Mouse (Mus musculus) G1E (cell line): ENCODE measurements around the gene Rnf144a.

ENCODE experiments used
- CTCF ChIP-seq: IDR thresholded peaks from 2 replicates; pipeline ENCODE4 v1.5.1; 2012; ENCODE audit warnings: low read depth, low read length, inconsistent platforms, mixed read lengths
- GATA1 ChIP-seq: IDR thresholded peaks from 2 replicates; pipeline ENCODE4 v1.6.1; 2012; ENCODE audit warnings: borderline replicate concordance, low read length, inconsistent platforms, mixed read lengths
- GATA2 ChIP-seq: IDR thresholded peaks from 2 replicates; pipeline ENCODE4 v1.6.1; 2012; ENCODE audit warnings: low read depth, low read length, inconsistent platforms, borderline replicate concordance
- POLR2AphosphoS5 ChIP-seq: IDR thresholded peaks from 2 replicates; pipeline ENCODE4 v1.6.1; 2012; ENCODE audit warnings: low read depth, low read length, inconsistent platforms; ENCODE audit not compliant: insufficient replicate concordance
- TAL1 ChIP-seq: conservative IDR thresholded peaks from 2 replicates; pipeline ENCODE4 v1.6.1; 2012; ENCODE audit warnings: low read depth, low read length, inconsistent platforms, mixed read lengths

GRCm38 (mm10) chr12:26446377-26447045 lies 31.5 kb upstream of the Rnf144a start:
- TF ChIP-seq CTCF (no peak), TAL1 (no peak), GATA1 (no peak), GATA2 (no peak), POLR2AphosphoS5 (no peak)
